Mouse (Mus musculus) kidney, embryonic 16.5 days (tissue): ENCODE measurements around the gene C1galt1c1. TPM values are rescaled to one million over a fixed set of nuclear protein-coding genes. Genes with fewer than 3 reads are reported as not detected.

Source experiments
- ATAC-seq: fragments of 200-750 bp; cut with Nextera tagmentation; 2 replicates; pipeline ENCODE4 v1.8.0; 2017; ENCODE audit warnings: moderate TSS enrichment; ENCODE audit not compliant: low FRiP score, low TSS enrichment
- H3K27ac ChIP-seq: fragments of 300-500 bp; sonication (generic); 2 replicates; pipeline ENCODE4 v1.5.1; 2014; ENCODE audit warnings: low read length
- H3K27me3 ChIP-seq: fragments of 300-500 bp; sonication (generic); 2 replicates; pipeline ENCODE4 v1.6.1; 2014; ENCODE audit warnings: low read length, control low read depth, mixed read lengths; ENCODE audit not compliant: insufficient read depth
- H3K36me3 ChIP-seq: fragments of 300-500 bp; sonication (generic); 2 replicates; pipeline ENCODE4 v1.6.1; 2014; ENCODE audit warnings: low read length, control low read depth, mixed read lengths; ENCODE audit not compliant: insufficient read depth
- H3K4me1 ChIP-seq: fragments of 300-500 bp; sonication (generic); 2 replicates; pipeline ENCODE4 v1.6.1; 2014; ENCODE audit warnings: low read length, control low read depth, mixed read lengths; ENCODE audit not compliant: insufficient read depth
- H3K4me2 ChIP-seq: fragments of 300-500 bp; sonication (generic); replicated peaks from 2 replicates; pipeline ENCODE4 v1.6.1; 2014; ENCODE audit warnings: low read depth, low read length
- H3K4me3 ChIP-seq: fragments of 300-500 bp; sonication (generic); 2 replicates; pipeline ENCODE4 v1.5.1; 2014; ENCODE audit warnings: mild to moderate bottlenecking, low read length
- H3K9ac ChIP-seq: fragments of 300-500 bp; sonication (generic); replicated peaks from 2 replicates; pipeline ENCODE4 v1.6.1; 2014; ENCODE audit warnings: low read length
- H3K9me3 ChIP-seq: fragments of 300-500 bp; sonication (generic); 2 replicates; pipeline ENCODE4 v1.6.1; 2016; ENCODE audit warnings: low read length, control low read depth
- WGBS: fragments of 180-500 bp; shearing (Covaris S2); extraction: QIAGEN DNeasy Blood & Tissue Kit; methylation state at CpG from one replicate; pipeline ENCODE4 v1.1.7; 2014; 5-methylcytosine and 5-hydroxymethylcytosine counted together
- polyA plus RNA-seq: library from polyadenylated mRNA; unstranded; fragments of >200 nt; fragmentation: Nextera tagmentation; extraction: Ambion mirVana; gene quantifications from 2 replicates; pipeline ENCODE4 v1.2.1, GENCODE M21; 2015

Gene C1galt1c1
- 36.4 and 37.3 TPM in 2 replicates for polyA plus RNA-seq

- Histone ChIP-seq H3K27ac (peak within 1 kb of the TSS; percentile 96), H3K27me3 (no peaks in the 10 kb centered on the region), H3K9ac (peak within 1 kb of the TSS; percentile 74), H3K4me3 (peak within 1 kb of the TSS; percentile 60), H3K4me2 (peak within 1 kb of the TSS; percentile 51), H3K9me3 (no peaks in the 10 kb centered on the region), H3K4me1 (peaks cover 7% of the 10 kb centered on the region; the same call in 1 of the 2 replicates), H3K36me3 (no peaks in the 10 kb centered on the region)
- 24% methylated on average over 35 of the region's 43 CpGs for WGBS
- peak; percentile 99 for ATAC-seq
These were observed at the start of gene C1galt1c1 for GRCm38 (mm10) chrX:38634801-38635637. Gene C1galt1c1 (minus strand): TSS chrX:38635087.

DNA sequence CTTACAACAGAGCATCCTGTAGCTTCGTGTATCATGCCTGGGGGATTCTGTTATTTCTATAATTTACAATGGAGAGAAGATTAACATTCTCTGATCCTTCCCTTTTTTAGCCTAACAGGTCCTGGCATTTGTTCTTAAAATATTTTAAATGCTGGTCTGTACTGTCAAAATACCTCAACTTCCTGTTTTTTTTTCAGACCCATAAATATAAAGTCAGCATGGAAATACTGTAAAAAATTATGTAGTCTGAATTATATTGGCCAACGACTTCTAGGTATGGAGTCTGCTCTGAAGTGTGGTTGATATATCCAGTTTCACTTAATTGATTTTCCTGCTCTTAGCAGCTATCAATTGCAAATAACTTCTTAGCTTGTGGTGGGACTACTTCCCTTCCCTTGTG lies 47.1 kb upstream of the C1galt1c1 start:
- Histone ChIP-seq H3K9ac (no peak overlapping the region), H3K4me2 (no peak overlapping the region), H3K27ac (no peak overlapping the region), H3K4me3 (no peak overlapping the region), H3K36me3 (no peaks in the 10 kb centered on the region), H3K4me1 (no peaks in the 10 kb centered on the region), H3K27me3 (no peaks in the 10 kb centered on the region), H3K9me3 (no peaks in the 10 kb centered on the region)
- ATAC-seq: no peak
- 22% methylated on average over 2 of the region's 2 CpGs for WGBS

DNA sequence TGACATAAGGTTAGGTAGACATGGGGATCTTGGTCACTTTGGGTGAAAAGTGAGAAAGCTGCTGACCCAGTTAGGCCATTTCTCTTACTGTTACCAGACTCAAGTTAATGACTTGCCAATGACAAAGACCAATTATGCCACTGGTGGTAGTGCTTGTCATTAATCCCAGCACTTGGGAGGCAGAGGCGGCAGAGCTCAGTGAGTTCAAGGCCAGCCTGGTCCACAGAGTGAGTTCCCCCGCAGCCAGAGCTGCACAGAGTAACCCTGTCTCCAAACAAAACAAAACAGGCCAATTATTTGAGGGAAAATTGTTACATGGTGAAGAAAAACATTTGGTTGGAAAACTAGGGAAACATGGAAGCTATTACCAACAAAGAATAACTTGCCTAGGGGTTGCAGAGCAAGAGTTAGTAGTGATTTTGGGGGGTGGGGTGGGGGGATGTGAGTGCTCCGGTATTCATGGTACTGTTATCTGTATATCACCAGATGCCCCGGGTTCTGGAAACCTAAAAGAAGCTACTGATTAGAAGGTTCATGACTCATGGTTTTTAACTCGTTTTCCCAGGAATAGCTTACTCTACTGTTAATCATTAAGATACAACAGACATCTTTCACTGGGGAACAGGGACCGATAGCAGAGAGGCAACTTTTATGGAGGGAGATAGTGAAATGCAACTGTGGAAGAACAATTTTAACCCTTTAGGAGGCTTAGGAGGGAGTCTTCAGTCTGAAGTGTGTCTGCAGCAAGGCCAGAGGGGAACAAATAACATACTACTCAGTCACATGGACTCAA lies 34.4 kb upstream of the C1galt1c1 start:
- Histone ChIP-seq H3K27ac (no peak overlapping the region), H3K9me3 (no peaks in the 10 kb centered on the region), H3K36me3 (no peaks in the 10 kb centered on the region), H3K4me3 (no peak overlapping the region), H3K27me3 (no peaks in the 10 kb centered on the region), H3K4me1 (no peaks in the 10 kb centered on the region), H3K4me2 (no peak overlapping the region), H3K9ac (no peak overlapping the region)
- no peak for ATAC-seq
- WGBS: 56% methylated on average over 6 of the region's 6 CpGs

- H3K27ac ChIP-seq: no peak overlapping the region
- ATAC-seq: no peak
- H3K4me1 ChIP-seq: no peaks in the 10 kb centered on the region
- WGBS: 54% methylated on average over 4 of the region's 4 CpGs
- no peak overlapping the region for H3K9ac ChIP-seq
- no peaks in the 10 kb centered on the region for H3K27me3 ChIP-seq
- H3K36me3 ChIP-seq: no peaks in the 10 kb centered on the region
- H3K4me2 ChIP-seq: no peak overlapping the region
- H3K4me3 ChIP-seq: no peak overlapping the region
- peaks cover 7% of the 10 kb centered on the region; the same call in 1 of the 2 replicates for H3K9me3 ChIP-seq
These were observed 21.5 kb upstream of the C1galt1c1 start for GRCm38 (mm10) chrX:38656206-38656883.

DNA sequence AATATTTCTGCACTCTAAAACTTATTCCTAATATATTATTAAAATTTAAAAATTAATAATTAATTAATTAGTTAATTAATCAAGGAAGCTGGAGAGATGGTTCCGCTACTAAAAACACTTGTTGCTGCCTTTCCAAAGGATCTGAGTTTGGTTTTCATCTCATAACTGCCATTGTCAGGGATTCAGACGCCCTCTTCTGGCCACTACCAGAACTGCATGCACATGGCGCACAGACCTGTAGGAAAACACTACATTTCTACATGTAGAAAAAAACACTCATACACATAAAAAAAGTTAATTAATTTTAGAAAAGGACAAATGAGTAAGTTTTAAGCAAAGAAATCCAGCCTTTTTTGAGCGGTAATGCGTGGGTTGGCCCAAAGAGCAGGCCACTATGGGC lies 19.8 kb upstream of the C1galt1c1 start:
- Histone ChIP-seq H3K4me1 (no peaks in the 10 kb centered on the region), H3K9me3 (peaks cover 7% of the 10 kb centered on the region; the same call in 1 of the 2 replicates), H3K27ac (no peak overlapping the region), H3K4me2 (no peak overlapping the region), H3K4me3 (no peak overlapping the region), H3K27me3 (no peaks in the 10 kb centered on the region), H3K36me3 (no peaks in the 10 kb centered on the region), H3K9ac (no peak overlapping the region)
- WGBS: 91% methylated on average over 5 of the region's 5 CpGs
- no peak for ATAC-seq

DNA sequence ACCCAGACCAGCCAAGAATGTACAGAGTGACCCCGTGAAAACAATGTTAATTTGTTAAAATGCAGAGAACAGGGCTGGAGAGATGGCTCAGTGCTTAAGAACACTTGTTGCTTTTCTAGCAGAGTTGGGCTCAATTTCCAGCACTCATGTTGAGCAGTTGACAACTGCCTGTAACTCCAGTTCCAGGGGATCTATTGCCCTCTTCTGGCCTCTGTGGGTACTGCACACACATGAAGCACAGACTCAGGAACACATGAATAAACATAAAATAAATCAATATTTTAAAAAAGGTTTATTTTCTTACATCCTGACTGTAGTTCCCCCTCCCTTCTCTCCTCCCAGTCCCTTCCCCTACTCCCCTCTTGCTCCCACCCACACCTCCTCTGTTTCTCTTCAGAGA lies 18.3 kb upstream of the C1galt1c1 start:
- no peak overlapping the region for H3K4me3 ChIP-seq
- H3K36me3 ChIP-seq: no peaks in the 10 kb centered on the region
- H3K9ac ChIP-seq: no peak overlapping the region
- ATAC-seq: no peak
- H3K27ac ChIP-seq: no peak overlapping the region
- H3K9me3 ChIP-seq: peaks cover 7% of the 10 kb centered on the region; the same call in 1 of the 2 replicates
- no peaks in the 10 kb centered on the region for H3K27me3 ChIP-seq
- no peak overlapping the region for H3K4me2 ChIP-seq
- WGBS: 67% methylated on average over 1 of the region's 1 CpGs
- H3K4me1 ChIP-seq: no peaks in the 10 kb centered on the region

DNA sequence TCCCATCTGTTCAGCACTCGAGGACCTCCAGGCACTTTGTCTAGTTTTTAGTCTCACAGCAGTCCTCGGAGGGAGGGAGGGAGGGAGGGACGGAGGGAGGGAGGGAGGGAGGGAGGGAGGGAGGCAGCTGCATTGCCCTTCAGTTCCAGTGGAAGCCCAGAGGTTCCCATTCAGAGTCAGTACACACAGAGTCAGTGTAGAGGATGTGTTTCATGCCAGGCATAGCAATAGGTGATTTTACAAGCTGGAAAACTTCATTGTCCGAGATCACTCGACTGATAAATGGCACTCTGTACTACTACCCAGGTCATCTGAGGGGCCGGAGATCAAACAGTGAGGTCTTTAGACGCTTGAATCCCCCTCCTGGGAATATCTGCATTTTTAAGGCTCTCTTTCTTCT lies 16.3 kb upstream of the C1galt1c1 start:
- no peak overlapping the region for H3K27ac ChIP-seq
- ATAC-seq: peak; percentile 51
- 39% methylated on average over 5 of the region's 7 CpGs for WGBS

GRCm38 (mm10) chrX:38650404-38651039 lies 15.6 kb upstream of the C1galt1c1 start:
- peak; percentile 35; the same call in 1 of the 2 replicates for ATAC-seq
- H3K9ac ChIP-seq: no peak overlapping the region
- H3K27ac ChIP-seq: no peak overlapping the region
- WGBS: 46% methylated on average over 9 of the region's 9 CpGs
- no peaks in the 10 kb centered on the region for H3K4me1 ChIP-seq
- no peak overlapping the region; the same call in 1 of the 2 replicates for H3K4me2 ChIP-seq
- H3K9me3 ChIP-seq: peaks cover 7% of the 10 kb centered on the region; the same call in 1 of the 2 replicates
- no peak overlapping the region; the same call in 1 of the 2 replicates for H3K4me3 ChIP-seq
- no peaks in the 10 kb centered on the region for H3K27me3 ChIP-seq
- no peaks in the 10 kb centered on the region for H3K36me3 ChIP-seq

More for the DNA sequence above, 16.3 kb upstream of the C1galt1c1 start:
- H3K36me3 ChIP-seq: no peaks in the 10 kb centered on the region
- H3K9me3 ChIP-seq: peaks cover 7% of the 10 kb centered on the region; the same call in 1 of the 2 replicates
- H3K4me2 ChIP-seq: no peak overlapping the region
- H3K27me3 ChIP-seq: no peaks in the 10 kb centered on the region
- H3K9ac ChIP-seq: no peak overlapping the region
- no peak overlapping the region for H3K4me3 ChIP-seq
- no peaks in the 10 kb centered on the region for H3K4me1 ChIP-seq

- no peaks in the 10 kb centered on the region for H3K36me3 ChIP-seq
- H3K9me3 ChIP-seq: no peaks in the 10 kb centered on the region
- ATAC-seq: no peak
- no peak overlapping the region for H3K4me2 ChIP-seq
- H3K4me1 ChIP-seq: no peaks in the 10 kb centered on the region
- WGBS: 61% methylated on average over 4 of the region's 4 CpGs
- H3K9ac ChIP-seq: no peak overlapping the region
- H3K27ac ChIP-seq: no peak overlapping the region
- no peaks in the 10 kb centered on the region for H3K27me3 ChIP-seq
- H3K4me3 ChIP-seq: no peak overlapping the region
These were observed 7.3 kb upstream of the C1galt1c1 start for GRCm38 (mm10) chrX:38642183-38642582.
